ENCODE assay signal across 34 mouse cellular contexts in genomic region chrX:134238266-134238665, GRCm38 (mm10). TPM values are rescaled to one million over a fixed set of nuclear protein-coding genes. Genes with fewer than 3 reads are reported as not detected.
DNase-seq lines count a peak whose midpoint lies in the region; ATAC-seq and TF ChIP-seq lines count a peak whose summit lies in the region.
"Had no signal": no experiment of that assay in that cellular context is flagged by ENCODE, and none has a peak within 500 bp of the region (broad histone marks: within the 10 kb centered on the region; RNA-seq: fewer than 3 reads in every experiment).

No protein-coding gene starts in this region.

- intact Hi-C loops in gastrocnemius, adult 2 months (cut with DNase I) = no loop called here

- peak; percentile 67 for ATAC-seq in granulocyte monocyte progenitor cell, adult 5-6 weeks (replicated peaks; ENCODE audit: poor library complexity, severe bottlenecking)
- ATAC-seq: CD4-positive, CD25-positive, alpha-beta regulatory T cell, adult 4 months; forebrain, embryonic 14.5 days; forebrain, postnatal 0 days; hindbrain, postnatal 0 days; inflammation-experienced regulatory T-cells, adult 6 months had no signal

- H3K4me3 ChIP-seq in gastrocnemius, adult 2 months = no peak overlapping the region
- H3K4me3 ChIP-seq: heart, adult 2 months; heart, embryonic 10.5 days; heart, embryonic 13.5 days had no signal

- peak; percentile 25 for DNase-seq in gastrocnemius, adult 2 months
- no peak for DNase-seq in gastrocnemius, adult 8-10 months (ENCODE audit: low spot score in 2 of 2)
- peak; percentile 9 for DNase-seq in thymus, postnatal 0 days (ENCODE audit: low spot score)
- DNase-seq in thymus, postnatal 36 days = no peak
- DNase-seq in thymus, postnatal 14 days = peak; percentile 3
- no peak for DNase-seq in cerebellum, adult 11-12 months
- no peak for DNase-seq in urinary bladder, postnatal 14 days (ENCODE audit: low spot score)
- DNase-seq: adrenal gland, adult 2 months; adrenal gland, postnatal 14 days; cerebellum, adult 11 months; cerebellum, adult 9-10 months; cerebellum, postnatal 14 days; forebrain, postnatal 0 days; gastrocnemius, postnatal 14 days; heart, adult 2 months; heart, postnatal 14 days; heart, postnatal 4 days had no signal

- H3K27ac ChIP-seq in gastrocnemius, adult 2 months = no peak overlapping the region
- H3K27ac ChIP-seq: heart, adult 2 months; heart, embryonic 10.5 days; heart, embryonic 13.5 days; hindbrain, embryonic 14.5 days; hindbrain, postnatal 0 days had no signal

- no peak for TF ChIP-seq CTCF in gastrocnemius, adult 2 months (IDR thresholded peaks at IDR 0.05)

RNA-seq across cellular contexts. Expression of gene Nox1, which starts 16.5 kb away (rescaled TPM):
- total RNA-seq in gastrocnemius, adult 2 months (2021) = under 1 TPM in 1 of 2 experiments, not detected in 1; 0.36 TPM
- under 1 TPM in 1 of 4 experiments, not detected in 3; 0.56 TPM for total RNA-seq in gastrocnemius, adult 8-10 months (2022)
- 0.54 and 0.55 TPM in 2 replicates for polyA plus RNA-seq in thymus, postnatal 0 days (2015; fragmentation: Nextera tagmentation; extraction: Ambion mirVana)
- total RNA-seq in granulocyte monocyte progenitor cell, adult 5-6 weeks (2014; fragmentation: Nextera tagmentation) = 1.6 TPM in 1 of 2 replicates, not detected in the other
- total RNA-seq in granulocyte monocyte progenitor cell, adult 5-6 weeks (2017) = 0.13 TPM in 1 of 2 replicates, not detected in the other
- total RNA-seq: forebrain, postnatal 0 days; heart, postnatal 14 days; hindbrain, postnatal 0 days had no signal
- polyA plus RNA-seq: adrenal gland, adult 2 months; embryonic facial prominence, embryonic 11.5 days; forebrain, embryonic 14.5 days; forebrain, postnatal 0 days; gonadal fat pad, adult 2 months; heart, adult 2 months; hindbrain, embryonic 11.5 days had no signal

RNA-seq across cellular contexts. Expression of gene Trmt2b, which starts 38.5 kb away (rescaled TPM):
- total RNA-seq in gastrocnemius, adult 2 months (2021) = 10 to 100 TPM in 1 of 2 experiments, 1 to 10 TPM in 1; 9.0 to 12.7 TPM
- total RNA-seq in gastrocnemius, adult 8-10 months (2022) = 10 to 100 TPM in 2 of 4 experiments, 1 to 10 TPM in 2; 8.5 to 13.4 (median 11.0) TPM
- polyA plus RNA-seq in thymus, postnatal 0 days (2015; fragmentation: Nextera tagmentation; extraction: Ambion mirVana) = 17.6 and 18.1 TPM in 2 replicates
- total RNA-seq in granulocyte monocyte progenitor cell, adult 5-6 weeks (2014; fragmentation: Nextera tagmentation) = 23.1 and 30.0 TPM in 2 replicates
- total RNA-seq in granulocyte monocyte progenitor cell, adult 5-6 weeks (2017) = 34.4 and 34.9 TPM in 2 replicates

RNA-seq across cellular contexts. Expression of gene Arl13a, which starts 51.0 kb away (rescaled TPM):
- not detected for total RNA-seq in gastrocnemius, adult 2 months (2021)
- not detected for total RNA-seq in gastrocnemius, adult 8-10 months (2022)
- 0.06 TPM in 1 of 2 replicates, not detected in the other for polyA plus RNA-seq in thymus, postnatal 0 days (2015; fragmentation: Nextera tagmentation; extraction: Ambion mirVana)
- not detected in 2 replicates for total RNA-seq in granulocyte monocyte progenitor cell, adult 5-6 weeks (2014; fragmentation: Nextera tagmentation)
- not detected in 2 replicates for total RNA-seq in granulocyte monocyte progenitor cell, adult 5-6 weeks (2017)
- total RNA-seq: adrenal gland, adult 2 months; adrenal gland, postnatal 14 days; adrenal gland, postnatal 4 days; forebrain, postnatal 0 days; gastrocnemius, postnatal 14 days; heart, adult 2 months; heart, postnatal 14 days; heart, postnatal 4 days; hindbrain, postnatal 0 days; MEL had no signal
- polyA plus RNA-seq: adrenal gland, adult 2 months; C2C12; CD4-positive, CD25-positive, alpha-beta regulatory T cell, adult 4 months; embryonic facial prominence, embryonic 11.5 days; embryonic facial prominence, embryonic 14.5 days; forebrain, embryonic 11.5 days; forebrain, embryonic 14.5 days; forebrain, postnatal 0 days; frontal cortex, adult 2 months; heart, adult 2 months; heart, embryonic 10.5 days; heart, embryonic 13.5 days; hindbrain, embryonic 11.5 days; hindbrain, embryonic 14.5 days; hindbrain, postnatal 0 days had no signal

RNA-seq across cellular contexts. Expression of gene Tmem35a, which starts 56.8 kb away (rescaled TPM):
- total RNA-seq in gastrocnemius, adult 2 months (2021) = under 1 TPM; 0.11 to 0.15 TPM
- under 1 TPM in 1 of 4 experiments, not detected in 3; 0.17 TPM for total RNA-seq in gastrocnemius, adult 8-10 months (2022)
- 2.3 and 2.4 TPM in 2 replicates for polyA plus RNA-seq in thymus, postnatal 0 days (2015; fragmentation: Nextera tagmentation; extraction: Ambion mirVana)
- total RNA-seq in granulocyte monocyte progenitor cell, adult 5-6 weeks (2014; fragmentation: Nextera tagmentation) = not detected in 2 replicates
- not detected in 2 replicates for total RNA-seq in granulocyte monocyte progenitor cell, adult 5-6 weeks (2017)
- total RNA-seq: MEL had no signal
- polyA plus RNA-seq: inflammation-experienced regulatory T-cells, adult 6 months had no signal

Comparison
In these comparisons a context has a peak if more than half of its experiments do, and no peak if none do; other contexts are left out.
1. DNase-seq: peak in gastrocnemius, adult 2 months (single experiment), thymus, postnatal 0 days (single experiment) and thymus, postnatal 14 days (single experiment); none in gastrocnemius, adult 8-10 months (0 of 2), thymus, postnatal 36 days (0 of 2), cerebellum, adult 11-12 months (single experiment) and urinary bladder, postnatal 14 days (single experiment).